Comparison of ENCODE assay signal across 10 mouse cellular contexts in genomic region chr2:170662069-170662980, GRCm38 (mm10).
DNase-seq lines count a peak whose midpoint lies in the region; TF ChIP-seq lines count a peak whose summit lies in the region.
"Had no signal": no experiment of that assay in that cellular context is flagged by ENCODE, and none has a peak within 500 bp of the region (broad histone marks: within the 10 kb centered on the region; RNA-seq: fewer than 3 reads in every experiment).

No protein-coding gene starts in this region.

- TF ChIP-seq POLR2A in olfactory bulb, adult 2 months (IDR thresholded peaks at IDR 0.05; ENCODE audit: insufficient read depth, low read depth, low read length), result no peak

- 41% methylated on average over 25 of the region's 25 CpGs for WGBS in olfactory bulb, adult 2 months

- peak overlapping the region; percentile 26 for H3K4me3 ChIP-seq in olfactory bulb, adult 2 months (ENCODE audit: insufficient read depth, low read depth, low read length)
- H3K4me3 ChIP-seq: liver, embryonic 12.5 days had no signal

- peak; percentile 68 for DNase-seq in layer of hippocampus, adult 11-12 months (ENCODE audit: low spot score)
- no peak for DNase-seq in layer of hippocampus, adult 9-10 months (ENCODE audit: low spot score)
- peak; percentile 75 for DNase-seq in brain, embryonic 18.5 days (ENCODE audit: low read depth, low spot score)
- peak; percentile 28 to 63 for DNase-seq in layer of hippocampus, adult 8-10 months (ENCODE audit: low spot score in 2 of 2)
- DNase-seq in gastrocnemius, adult 18-20 months (ENCODE audit: low spot score), result no peak
- DNase-seq in thymus, adult 18-20 months, result no peak
- no peak for DNase-seq in cerebellum, postnatal 36 days
- DNase-seq: kidney, adult 2 months had no signal

- H3K27ac ChIP-seq in olfactory bulb, adult 2 months (ENCODE audit: insufficient read depth, low read depth, low read length), result no peak overlapping the region
- H3K27ac ChIP-seq: liver, embryonic 12.5 days had no signal

- no peak for TF ChIP-seq CTCF in olfactory bulb, adult 2 months (IDR thresholded peaks at IDR 0.05; ENCODE audit: insufficient read depth, low read depth, low read length)

- H3K4me1 ChIP-seq in olfactory bulb, adult 2 months (ENCODE audit: control insufficient read depth, insufficient read depth, low read length), result peaks cover 7% of the 10 kb centered on the region
- H3K4me1 ChIP-seq: liver, embryonic 12.5 days had no signal

Comparison
In these comparisons a context has a peak if more than half of its experiments do, and no peak if none do; other contexts are left out.
1. DNase-seq: peak in layer of hippocampus, adult 11-12 months (single experiment), brain, embryonic 18.5 days (single experiment) and layer of hippocampus, adult 8-10 months (2 of 2); none in layer of hippocampus, adult 9-10 months (single experiment), gastrocnemius, adult 18-20 months (single experiment), thymus, adult 18-20 months (0 of 2) and cerebellum, postnatal 36 days (0 of 2).